Mouse (Mus musculus): ENCODE measurements at regions not wholly inside any gene's neighbourhood (a gene's known extent, or its start where the extent isn't known, plus 50 kb on each side); places are given as distances from the start of the nearest gene placed in this dataset.

GRCm38 (mm10) chr14:45984135-45984892 lies 326.4 kb upstream of the Ddhd1 start:
- DNase-seq = no peak

GRCm38 (mm10) chr14:45992041-45992869 lies 334.3 kb upstream of the Ddhd1 start:
- DNase-seq = peak; percentile 61 to 67

GRCm38 (mm10) chr14:45992870-45993135 lies 334.9 kb upstream of the Ddhd1 start:
- peak; percentile 13 to 20 for DNase-seq

DNA sequence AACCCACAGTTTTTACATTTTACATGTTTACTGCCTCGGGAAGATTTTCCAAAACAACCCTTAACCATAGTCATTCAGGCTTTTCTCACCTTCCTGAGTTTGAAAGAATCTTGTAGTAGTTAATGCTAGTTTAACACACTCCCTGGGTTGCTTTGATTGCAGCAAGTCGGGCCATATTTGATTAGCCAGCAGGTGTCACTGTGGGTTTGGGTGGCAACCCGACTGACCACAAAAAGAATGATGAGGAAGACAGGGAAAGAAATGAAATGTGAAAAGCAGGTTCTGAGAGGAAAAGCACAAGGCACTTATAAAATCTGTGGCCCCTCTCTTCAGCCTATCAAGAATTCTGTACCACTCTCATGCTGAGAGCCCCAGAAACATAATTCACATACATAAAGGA lies 335.7 kb upstream of the Ddhd1 start:
- DNase-seq = peak; percentile 60 to 85

GRCm38 (mm10) chr14:45996760-45997159 lies 338.8 kb upstream of the Ddhd1 start:
- peak in 1 of 2 experiments; percentile 20 for DNase-seq

DNA sequence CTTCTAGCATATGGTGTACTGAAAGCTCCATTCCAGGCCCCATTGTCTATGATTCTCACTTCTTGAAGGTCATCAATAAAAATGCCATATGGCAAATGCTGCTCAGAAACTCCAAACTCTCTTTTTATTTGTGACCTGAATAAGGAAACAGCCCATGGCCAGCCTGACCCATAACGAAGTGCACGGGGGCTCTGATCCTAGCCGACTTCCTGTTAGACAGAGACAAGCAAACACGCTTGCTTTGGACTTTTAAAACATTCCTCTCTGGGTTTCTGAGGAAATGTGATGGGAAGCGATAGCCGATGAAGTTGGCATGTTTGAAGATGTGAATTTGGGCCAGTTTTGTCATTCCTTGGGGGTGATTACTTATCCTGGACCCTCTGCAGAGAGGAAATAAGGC lies 346.1 kb upstream of the Ddhd1 start:
- DNase-seq = no peak

- DNase-seq = no peak
These were observed 347.4 kb upstream of the Ddhd1 start for GRCm38 (mm10) chr14:46005307-46005706.

- DNase-seq = no peak
These were observed 355.3 kb upstream of the Ddhd1 start for GRCm38 (mm10) chr14:46013232-46013631.

DNA sequence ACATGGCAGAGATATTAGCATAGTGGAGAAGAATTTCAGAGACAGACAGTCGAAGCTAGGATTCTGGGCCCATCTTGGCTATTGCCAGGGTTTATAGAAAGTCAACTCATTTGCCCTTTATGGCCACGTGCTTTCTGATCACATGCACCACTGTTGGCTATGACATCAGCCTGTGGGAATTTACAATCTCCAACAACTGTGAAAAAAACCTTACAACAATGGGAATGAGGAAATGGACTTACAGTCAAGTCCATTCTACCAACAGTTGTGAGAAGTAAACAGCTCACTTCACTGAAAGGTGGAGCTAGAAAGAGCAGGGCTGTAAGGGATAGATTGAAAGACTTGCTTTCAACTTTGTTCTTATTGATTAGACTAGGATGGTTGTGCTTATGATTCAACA lies 356.1 kb upstream of the Ddhd1 start:
- no peak for DNase-seq

DNA sequence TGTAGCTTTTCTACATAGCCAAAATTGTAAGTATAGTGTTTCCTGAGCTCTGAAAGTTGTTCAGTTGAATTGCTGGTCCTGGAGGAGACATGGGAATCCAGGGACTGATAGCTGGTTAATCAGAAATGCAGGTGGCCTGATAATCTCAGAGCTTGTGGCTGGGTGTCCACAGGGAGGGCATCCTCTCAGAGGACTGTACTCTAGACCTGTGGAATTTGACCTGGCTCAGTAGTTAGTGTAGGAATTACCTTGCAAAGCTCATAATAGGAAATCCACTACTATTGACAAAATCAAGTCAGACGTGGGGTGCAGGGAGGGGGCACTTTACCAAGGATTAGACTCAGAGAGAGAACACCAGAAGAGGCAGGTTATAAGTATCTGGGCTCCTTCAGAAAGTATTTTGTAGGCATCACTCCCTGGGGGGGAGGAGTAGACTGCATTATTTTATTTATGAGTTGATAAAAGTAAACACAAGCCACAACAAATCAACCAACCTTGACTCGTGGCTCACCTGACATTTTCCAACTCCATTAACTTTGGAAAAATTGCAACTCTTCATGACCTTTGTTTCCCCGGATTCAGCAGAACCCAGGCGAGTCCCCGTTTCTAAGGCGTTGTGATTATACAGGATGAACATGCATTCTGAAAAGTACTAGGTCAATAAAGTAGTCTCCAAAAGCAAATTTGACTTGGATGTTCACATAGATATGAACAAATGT lies 357.9 kb upstream of the Ddhd1 start:
- no peak for DNase-seq

DNA sequence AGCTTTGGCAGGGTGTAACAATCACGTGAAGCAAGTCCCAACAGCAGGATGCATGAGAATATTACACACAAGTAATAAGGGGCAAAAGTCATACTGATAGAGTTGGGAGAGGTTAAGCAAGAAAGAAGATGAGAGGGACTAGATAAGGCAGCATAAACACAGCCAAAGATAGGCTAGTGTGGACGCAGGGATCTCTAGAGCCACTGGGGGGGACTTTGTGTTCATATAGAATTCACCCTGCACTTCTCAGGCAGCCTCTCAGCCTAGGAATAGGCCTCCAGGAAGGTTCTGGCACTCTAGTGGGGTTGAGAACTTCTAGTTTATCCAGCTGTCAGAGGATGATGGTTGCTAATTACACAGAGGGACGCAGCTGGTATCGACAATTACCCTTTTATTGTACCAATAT lies 358.8 kb upstream of the Ddhd1 start:
- DNase-seq = no peak

GRCm38 (mm10) chr14:46017286-46017685 lies 359.3 kb upstream of the Ddhd1 start:
- DNase-seq = no peak

DNA sequence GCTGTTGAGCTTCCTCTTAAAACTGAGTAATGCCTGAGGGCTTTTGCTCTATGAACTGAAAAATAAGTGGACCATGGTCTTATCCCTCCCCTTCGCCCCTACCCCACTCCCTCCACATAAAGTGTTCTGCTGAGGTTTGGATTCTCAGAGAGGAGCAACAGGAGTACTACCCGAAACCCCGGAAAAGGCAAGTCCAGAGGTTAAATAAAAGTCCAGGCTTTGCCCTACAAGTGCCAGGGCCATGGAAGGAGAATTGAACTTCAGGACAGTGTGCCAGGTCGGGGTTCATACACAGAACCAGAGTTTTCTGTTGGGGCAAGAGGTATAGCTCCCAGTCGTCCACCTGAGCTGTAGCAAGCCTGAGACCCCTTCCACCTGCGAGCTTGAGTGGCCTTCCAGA lies 360.0 kb upstream of the Ddhd1 start:
- no peak for DNase-seq

DNA sequence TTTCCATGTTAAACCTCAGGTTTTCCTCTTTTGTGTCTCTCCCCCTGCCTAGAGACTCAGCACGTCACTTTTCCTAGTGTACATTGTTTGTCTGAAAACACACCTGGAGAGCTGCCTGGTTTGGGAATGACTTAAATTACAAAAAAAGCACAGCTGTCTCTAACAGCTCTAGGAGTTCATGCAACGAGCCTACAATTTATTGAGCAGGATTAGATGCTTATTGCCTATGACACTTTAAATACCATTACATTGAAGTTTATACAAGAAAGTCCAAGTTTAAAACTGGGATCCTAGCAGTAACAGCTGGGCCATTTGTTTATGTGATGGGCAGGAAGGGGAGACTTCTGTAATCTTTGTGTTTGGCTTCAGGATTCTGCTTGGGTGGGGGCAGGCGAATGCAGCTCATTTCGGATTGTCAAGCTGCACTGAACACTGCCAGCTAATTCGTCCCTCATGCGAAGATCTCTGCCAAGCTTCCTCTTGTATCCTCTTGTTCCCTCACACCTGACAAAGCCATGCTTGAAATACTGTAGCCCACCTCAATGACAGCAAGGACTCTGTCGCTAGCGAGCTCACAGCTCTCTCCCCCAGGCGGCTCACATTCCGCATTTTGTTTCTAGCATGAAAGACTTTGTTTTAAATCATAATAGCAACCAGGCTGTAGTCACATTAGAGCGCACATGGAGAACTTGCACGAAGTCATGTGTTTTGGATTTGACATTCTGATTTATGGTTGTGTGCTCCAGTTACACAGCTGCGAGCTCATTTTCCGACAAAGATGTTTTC lies 359.8 kb upstream of the Gm15217 start:
- DNase-seq = no peak

DNA sequence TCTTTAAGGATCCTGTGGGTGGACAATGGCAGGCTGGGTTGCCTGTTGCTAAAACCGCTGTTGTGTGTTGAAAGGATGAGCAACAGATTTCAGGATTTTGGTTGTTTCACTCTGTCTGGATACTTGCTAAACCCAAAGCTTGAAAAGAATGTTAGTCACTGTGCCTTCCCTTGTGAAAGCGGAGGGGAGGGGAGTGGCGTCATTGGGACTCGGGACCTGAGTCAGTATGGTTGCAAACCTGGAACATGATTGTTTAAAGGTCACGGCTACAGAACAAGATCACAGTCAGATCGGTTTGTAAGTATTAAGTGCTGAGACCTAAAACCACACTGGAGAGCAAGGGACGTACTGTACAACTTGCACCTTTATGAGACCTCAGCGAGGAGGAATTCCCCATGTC lies 344.9 kb upstream of the Gm15217 start:
- DNase-seq = no peak

DNA sequence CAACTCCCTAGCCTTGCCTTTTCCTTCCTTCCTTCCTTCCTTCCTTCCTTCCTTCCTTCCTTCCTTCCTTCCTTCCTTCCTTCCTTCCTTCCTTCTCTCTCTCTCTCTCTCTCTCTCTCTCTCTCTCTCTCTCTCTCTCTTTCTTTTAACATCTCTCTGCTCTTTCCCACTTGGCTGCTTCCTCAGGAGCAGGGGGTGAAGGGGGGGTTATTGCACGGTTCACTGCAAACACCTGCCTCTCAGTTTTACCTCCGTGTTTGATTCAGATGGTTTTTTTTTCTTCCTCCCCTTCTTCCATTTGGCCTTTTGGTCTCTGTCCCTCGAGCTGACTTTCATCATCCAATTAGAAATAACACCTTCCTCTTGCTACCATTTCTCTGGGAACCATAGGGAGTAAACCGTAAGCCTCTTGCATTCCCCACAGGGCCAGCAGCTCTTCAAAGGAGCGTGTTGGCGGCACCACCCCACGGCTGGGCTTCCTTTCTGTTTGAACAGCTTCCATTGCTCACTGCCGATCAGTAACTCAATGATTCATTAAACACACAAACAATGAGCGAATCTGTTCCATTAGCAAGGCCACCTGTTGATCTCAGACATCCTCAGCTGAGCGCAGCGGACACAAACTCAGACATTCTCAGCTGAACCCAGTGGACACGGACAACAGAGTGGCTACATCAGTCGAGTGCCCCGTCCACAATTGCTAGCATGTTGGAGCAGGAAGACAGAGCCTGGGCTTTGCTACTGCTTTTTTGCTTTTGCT lies 318.4 kb upstream of the Gm15217 start:
- peak; percentile 8 to 9 for DNase-seq

DNA sequence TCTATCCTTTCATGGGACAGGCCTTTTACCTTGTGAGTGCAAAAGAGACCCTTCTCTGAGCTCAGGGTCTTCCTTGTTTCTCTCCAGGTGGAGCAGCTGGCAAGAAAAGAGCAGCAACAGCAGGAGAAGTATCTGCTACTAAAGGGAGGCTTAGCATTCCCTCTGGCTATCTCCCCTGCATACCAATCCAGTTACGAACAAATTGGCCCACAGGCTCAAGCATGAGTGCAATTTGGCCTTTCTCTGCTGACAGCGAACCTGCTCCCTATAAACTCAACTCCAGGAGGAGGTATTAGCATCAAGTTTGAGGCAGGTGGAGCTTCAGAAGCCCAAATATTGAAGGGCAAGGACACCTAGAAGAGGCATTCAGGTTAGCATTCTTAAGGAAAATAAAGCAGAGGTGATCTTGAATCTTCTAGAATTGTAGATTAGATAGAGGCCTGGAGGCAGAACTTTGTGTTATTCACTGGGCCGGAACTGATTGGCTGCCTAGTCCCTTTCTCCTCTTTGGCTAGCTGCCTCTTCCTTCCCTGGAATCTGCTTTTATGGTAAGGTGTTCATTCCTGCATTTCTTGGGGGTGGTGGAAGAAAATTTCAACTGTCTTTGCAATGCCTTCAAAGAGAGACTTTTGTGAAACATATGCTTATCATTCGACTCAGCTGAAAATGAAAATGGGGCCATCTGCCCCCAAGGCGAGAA lies 312.0 kb upstream of the Gm15217 start:
- DNase-seq = peak; percentile 65 to 75

GRCm38 (mm10) chr14:46071244-46071643 lies 308.0 kb upstream of the Gm15217 start:
- DNase-seq = no peak

DNA sequence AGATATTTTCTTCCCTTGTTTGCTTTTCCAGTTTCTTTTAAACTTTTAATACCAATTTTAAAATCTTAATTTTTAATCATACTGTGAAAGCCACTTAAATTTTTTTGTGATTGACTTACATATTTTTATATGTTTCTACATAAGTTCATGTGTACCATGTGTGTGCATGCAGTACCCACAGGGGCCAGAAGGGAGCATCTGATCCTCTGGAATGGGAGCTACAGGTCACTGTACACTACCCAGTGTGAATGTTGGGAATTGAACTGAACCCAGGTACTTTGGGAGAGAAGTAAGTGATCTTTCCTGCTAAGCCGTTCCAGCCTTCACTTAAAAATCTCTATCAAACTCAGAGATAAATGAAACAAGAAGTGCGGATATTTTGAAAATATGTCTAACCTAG lies 302.5 kb upstream of the Gm15217 start:
- DNase-seq = no peak

DNA sequence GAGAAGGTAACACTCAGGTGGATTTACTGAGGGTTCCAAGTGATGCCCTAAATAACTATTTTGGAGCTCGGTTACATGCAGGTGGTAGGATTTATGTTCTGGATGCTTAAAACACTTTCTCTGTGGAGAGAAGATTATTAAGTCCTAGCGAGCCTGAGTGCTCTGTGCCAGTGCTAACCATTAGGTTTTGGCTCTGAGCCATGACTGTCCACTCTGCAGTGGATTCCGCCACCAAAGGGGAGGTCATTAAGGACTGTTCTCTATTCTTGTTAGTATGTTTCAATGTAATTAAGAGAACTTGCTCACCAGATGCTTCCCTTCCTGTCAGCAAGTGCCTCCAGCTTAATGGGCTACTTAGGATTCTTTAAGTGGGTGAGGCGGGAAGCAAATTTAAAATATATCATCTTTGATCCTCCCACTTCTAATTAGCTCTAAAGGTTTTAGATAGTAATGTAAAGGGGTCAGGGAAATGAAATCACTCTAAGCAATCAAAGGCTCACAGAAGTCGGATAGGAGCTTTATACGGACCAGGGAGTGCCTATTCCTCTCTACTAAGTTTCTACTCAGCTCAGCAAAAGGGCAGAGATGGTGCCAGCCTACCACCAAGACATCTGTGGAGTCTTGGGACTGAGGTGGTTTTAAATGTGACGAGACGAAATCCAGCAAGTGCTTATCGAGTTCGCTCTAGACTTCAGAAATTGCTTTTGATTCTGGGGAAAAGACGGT lies 301.6 kb upstream of the Gm15217 start:
- no peak for DNase-seq
